Mouse (Mus musculus): ENCODE results near the gene Irak1. TPM values are rescaled to one million over a fixed set of nuclear protein-coding genes. Genes with fewer than 3 reads are reported as not detected.

Irak1 gene
- 68.3 and 70.0 TPM in 2 replicates for polyA plus RNA-seq (2014; fragmentation: Nextera tagmentation; extraction: Ambion mirVana)

- TF ChIP-seq CTCF (IDR thresholded peaks at IDR 0.05; ENCODE audit: low read depth): peak; percentile 67
- peak; percentile 88 for DNase-seq
- ATAC-seq (ENCODE audit: insufficient read depth): peak; percentile 92
These were observed at the start of gene Irak1 for GRCm38 (mm10) chrX:74023188-74024049. TSS of gene Irak1 (minus strand) at chrX:74023918.

GRCm38 (mm10) chrX:74070794-74071193, 47.1 kb upstream of the Irak1 start:
- no peak overlapping the region for H3K4me2 ChIP-seq
- no peak for DNase-seq
- H3K4me1 ChIP-seq (ENCODE audit: insufficient read depth): no peaks in the 10 kb centered on the region
- no peak for ATAC-seq (ENCODE audit: insufficient read depth)
- no peak overlapping the region for H3K27ac ChIP-seq (ENCODE audit: low read depth)
- H3K27me3 ChIP-seq (ENCODE audit: insufficient read depth, low read length): no peaks in the 10 kb centered on the region
- H3K9ac ChIP-seq: no peak overlapping the region
- no peaks in the 10 kb centered on the region for H3K9me3 ChIP-seq (ENCODE audit: low read depth, low read length)
- no peak for TF ChIP-seq CTCF (IDR thresholded peaks at IDR 0.05; ENCODE audit: low read depth)
- no peaks in the 10 kb centered on the region for H3K36me3 ChIP-seq (ENCODE audit: insufficient read depth)
- no peak overlapping the region for H3K4me3 ChIP-seq (ENCODE audit: low read depth, low read length)

More at GRCm38 (mm10) chrX:74023188-74024049, at the start of gene Irak1:
- H3K9ac ChIP-seq: peak within 1 kb of the TSS; percentile 85
- peak within 1 kb of the TSS; percentile 72 for H3K27ac ChIP-seq (ENCODE audit: low read depth)
- no peaks in the 10 kb centered on the region for H3K9me3 ChIP-seq (ENCODE audit: low read depth, low read length)
- 7% methylated on average over 42 of the region's 72 CpGs for WGBS
- peak within 1 kb of the TSS; percentile 71 for H3K4me2 ChIP-seq
- no peaks in the 10 kb centered on the region for H3K27me3 ChIP-seq (ENCODE audit: insufficient read depth, low read length)
- peak within 1 kb of the TSS; percentile 59 for H3K4me3 ChIP-seq (ENCODE audit: low read depth, low read length)
- H3K4me1 ChIP-seq (ENCODE audit: insufficient read depth): no peaks in the 10 kb centered on the region
- H3K36me3 ChIP-seq (ENCODE audit: insufficient read depth): peaks cover 19% of the 10 kb centered on the region

DNA sequence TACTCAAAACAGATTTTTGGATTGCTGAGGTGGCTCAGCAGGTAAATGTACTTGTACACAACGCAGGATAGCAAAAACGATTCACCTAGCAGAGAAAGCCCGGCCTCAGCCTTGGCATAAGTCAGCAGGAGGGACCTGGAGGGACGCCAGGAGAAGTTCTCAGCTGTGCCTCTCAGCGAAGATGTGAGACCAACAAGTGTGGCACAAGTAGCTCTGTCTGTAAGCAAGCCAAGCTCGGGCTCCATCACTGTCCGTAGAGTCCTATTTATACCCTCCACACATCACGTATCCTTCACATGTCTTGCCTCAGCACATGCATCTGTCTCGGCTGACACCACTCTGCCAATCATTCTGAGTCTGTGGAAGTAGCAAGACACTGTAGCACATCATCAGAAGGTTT, 44.2 kb upstream of the Irak1 start:
- no peak overlapping the region for H3K27ac ChIP-seq (ENCODE audit: low read depth)
- H3K36me3 ChIP-seq (ENCODE audit: insufficient read depth): no peaks in the 10 kb centered on the region
- H3K27me3 ChIP-seq (ENCODE audit: insufficient read depth, low read length): no peaks in the 10 kb centered on the region
- no peak overlapping the region for H3K9ac ChIP-seq
- TF ChIP-seq CTCF (IDR thresholded peaks at IDR 0.05; ENCODE audit: low read depth): no peak
- ATAC-seq (ENCODE audit: insufficient read depth) (no peak), DNase-seq (no peak)
- H3K4me1 ChIP-seq (ENCODE audit: insufficient read depth): no peaks in the 10 kb centered on the region
- 89% methylated on average over 9 of the region's 9 CpGs for WGBS
- H3K4me2 ChIP-seq: no peak overlapping the region
- no peak overlapping the region for H3K4me3 ChIP-seq (ENCODE audit: low read depth, low read length)
- no peaks in the 10 kb centered on the region for H3K9me3 ChIP-seq (ENCODE audit: low read depth, low read length)

DNA sequence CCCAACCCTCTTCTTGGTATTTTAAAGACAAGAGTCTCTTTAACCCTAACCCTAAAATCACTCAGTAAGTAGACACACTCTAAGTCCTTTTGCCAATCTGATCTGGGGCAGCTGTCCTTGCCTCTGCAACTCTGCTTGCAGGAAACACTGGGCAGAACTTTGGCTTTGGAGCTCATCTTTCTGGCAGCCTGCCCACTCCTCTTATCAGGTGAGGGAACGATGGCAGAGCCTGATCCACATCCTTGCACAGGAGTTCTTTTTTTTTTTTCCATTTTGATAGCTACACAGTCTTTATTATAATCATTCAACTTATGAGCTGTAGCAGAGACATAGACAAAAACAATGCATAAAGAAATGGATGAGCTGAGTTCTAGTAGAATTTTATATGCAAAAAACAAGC, 21.4 kb upstream of the Irak1 start:
- no peak overlapping the region for H3K27ac ChIP-seq (ENCODE audit: low read depth)
- H3K27me3 ChIP-seq (ENCODE audit: insufficient read depth, low read length): no peaks in the 10 kb centered on the region
- DNase-seq: no peak
- no peaks in the 10 kb centered on the region for H3K9me3 ChIP-seq (ENCODE audit: low read depth, low read length)
- no peak for ATAC-seq (ENCODE audit: insufficient read depth)
- no peak overlapping the region for H3K4me3 ChIP-seq (ENCODE audit: low read depth, low read length)
- H3K4me1 ChIP-seq (ENCODE audit: insufficient read depth): no peaks in the 10 kb centered on the region
- no peaks in the 10 kb centered on the region for H3K36me3 ChIP-seq (ENCODE audit: insufficient read depth)
- no peak overlapping the region for H3K9ac ChIP-seq
- WGBS: 17% methylated on average over 1 of the region's 1 CpGs
- no peak overlapping the region for H3K4me2 ChIP-seq
- TF ChIP-seq CTCF (IDR thresholded peaks at IDR 0.05; ENCODE audit: low read depth): no peak

DNA sequence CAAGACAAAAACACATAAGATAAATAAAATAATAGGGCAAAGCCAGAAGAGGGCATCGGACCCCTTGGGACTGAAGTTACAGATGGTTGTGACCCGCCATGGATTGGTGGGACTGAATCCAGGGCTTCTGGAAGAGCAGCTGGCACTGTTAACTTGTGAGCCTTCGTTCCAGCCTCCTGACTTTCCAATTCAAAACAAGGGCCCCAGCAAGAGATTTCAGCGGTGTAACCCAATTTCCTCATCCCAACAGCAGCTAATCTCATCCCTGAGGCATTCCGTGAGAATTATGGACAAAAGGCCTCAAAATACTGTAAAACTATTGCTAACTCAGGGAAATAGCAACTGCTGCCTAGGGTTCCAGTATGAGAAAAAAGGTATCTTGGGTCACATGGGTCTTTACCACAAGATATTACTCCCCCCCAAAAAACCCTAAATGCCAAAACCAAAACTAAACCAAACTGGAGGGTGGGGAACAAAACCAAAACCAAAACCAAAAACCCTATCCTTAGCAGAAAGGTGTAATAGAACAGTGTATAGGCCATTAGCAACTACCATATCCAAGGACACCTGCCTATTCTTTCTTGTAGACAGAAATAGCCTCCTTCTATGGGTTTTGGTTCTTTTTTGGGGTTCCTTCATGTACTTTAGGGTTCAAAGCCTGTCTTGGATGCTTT, 14.1 kb upstream of the Irak1 start:
- Histone ChIP-seq H3K27ac (ENCODE audit: low read depth) (no peak overlapping the region), H3K27me3 (ENCODE audit: insufficient read depth, low read length) (no peaks in the 10 kb centered on the region), H3K4me2 (no peak overlapping the region), H3K4me1 (ENCODE audit: insufficient read depth) (no peaks in the 10 kb centered on the region), H3K4me3 (ENCODE audit: low read depth, low read length) (no peak overlapping the region), H3K9ac (no peak overlapping the region), H3K9me3 (ENCODE audit: low read depth, low read length) (no peaks in the 10 kb centered on the region), H3K36me3 (ENCODE audit: insufficient read depth) (peaks cover 26% of the 10 kb centered on the region)
- no peak for DNase-seq
- no peak for ATAC-seq (ENCODE audit: insufficient read depth)
- 85% methylated on average over 5 of the region's 5 CpGs for WGBS
- no peak for TF ChIP-seq CTCF (IDR thresholded peaks at IDR 0.05; ENCODE audit: low read depth)

GRCm38 (mm10) chrX:74030000-74030399, 6.3 kb upstream of the Irak1 start:
- Histone ChIP-seq H3K4me3 (ENCODE audit: low read depth, low read length) (no peak overlapping the region), H3K27me3 (ENCODE audit: insufficient read depth, low read length) (no peaks in the 10 kb centered on the region), H3K4me1 (ENCODE audit: insufficient read depth) (no peaks in the 10 kb centered on the region), H3K9ac (no peak overlapping the region), H3K4me2 (no peak overlapping the region), H3K27ac (ENCODE audit: low read depth) (no peak overlapping the region), H3K36me3 (ENCODE audit: insufficient read depth) (peaks cover 4% of the 10 kb centered on the region; the same call in 1 of the 2 replicates), H3K9me3 (ENCODE audit: low read depth, low read length) (no peaks in the 10 kb centered on the region)
- TF ChIP-seq CTCF (IDR thresholded peaks at IDR 0.05; ENCODE audit: low read depth): no peak
- ATAC-seq (ENCODE audit: insufficient read depth) (no peak), DNase-seq (no peak)
- WGBS: 74% methylated on average over 1 of the region's 1 CpGs

DNA sequence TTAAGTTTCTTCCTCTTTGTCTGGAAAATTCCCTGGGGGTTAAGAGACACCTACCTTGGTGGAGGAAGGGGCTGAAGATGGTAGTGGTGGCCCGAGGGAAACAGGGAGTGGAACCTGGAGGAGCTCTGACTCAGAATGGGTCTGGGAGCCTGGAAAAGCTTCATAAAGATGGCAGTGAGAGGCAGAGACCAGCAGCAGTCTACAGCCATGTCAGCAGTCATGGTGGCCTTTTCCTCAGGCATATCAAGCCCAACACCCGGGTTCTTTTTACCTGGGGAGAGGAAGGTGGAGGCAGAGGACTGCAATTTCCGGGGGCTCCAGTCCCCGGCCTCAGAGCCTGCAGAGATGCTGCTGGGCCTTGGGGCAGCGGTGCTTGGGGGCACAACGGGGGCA, 927 bp downstream of the Irak1 start:
- WGBS: 29% methylated on average over 5 of the region's 6 CpGs
- DNase-seq: no peak
- peaks cover 24% of the 10 kb centered on the region for H3K36me3 ChIP-seq (ENCODE audit: insufficient read depth)

More for the DNA sequence above, 927 bp downstream of the Irak1 start:
- H3K27me3 ChIP-seq (ENCODE audit: insufficient read depth, low read length): no peaks in the 10 kb centered on the region
- ATAC-seq (ENCODE audit: insufficient read depth): no peak
- peak overlapping the region; percentile 59 for H3K4me3 ChIP-seq (ENCODE audit: low read depth, low read length)
- TF ChIP-seq CTCF (IDR thresholded peaks at IDR 0.05; ENCODE audit: low read depth): no peak
- H3K9ac ChIP-seq: peak overlapping the region; percentile 85
- H3K4me2 ChIP-seq: peak overlapping the region; percentile 71
- no peaks in the 10 kb centered on the region for H3K9me3 ChIP-seq (ENCODE audit: low read depth, low read length)
- no peaks in the 10 kb centered on the region for H3K4me1 ChIP-seq (ENCODE audit: insufficient read depth)
- H3K27ac ChIP-seq (ENCODE audit: low read depth): no peak overlapping the region

Data from lung, embryonic 14.5 days (tissue).